Mouse (Mus musculus) heart, adult 8-10 months (tissue): Measurements from ENCODE around the gene Flvcr2. TPM values are rescaled to one million over a fixed set of nuclear protein-coding genes. Genes with fewer than 3 reads are reported as not detected.

Experiments
- DNase-seq: peaks from one replicate; pipeline ENCODE4 v3.0.0; 2022; ENCODE audit warnings: low spot score
- total RNA-seq, 4 experiments: library from RNA; stranded (reverse); gene quantifications; 2 replicates each; pipeline ENCODE4 v1.2.4; 2022

The Flvcr2 gene
- total RNA-seq, 4 experiments from 2014 or later: 1.9 to 2.6 (median 2.3) TPM

GRCm38 (mm10) chr12:85729945-85730290 lies 16.4 kb upstream of the Flvcr2 start:
- no peak for DNase-seq

- no peak for DNase-seq
These were observed 10.1 kb upstream of the Flvcr2 start for GRCm38 (mm10) chr12:85736203-85736602.

- no peak for DNase-seq
These were observed 9.4 kb upstream of the Flvcr2 start for GRCm38 (mm10) chr12:85736960-85737359.

GRCm38 (mm10) chr12:85746696-85747219 lies 419 bp downstream of the Flvcr2 start:
- DNase-seq: no peak

- no peak for DNase-seq
These were observed 1.0 kb downstream of the Flvcr2 start for GRCm38 (mm10) chr12:85747343-85747742.

- no peak for DNase-seq
These were observed 3.5 kb downstream of the Flvcr2 start for GRCm38 (mm10) chr12:85749861-85750260.

- DNase-seq: no peak
These were observed 5.8 kb downstream of the Flvcr2 start for GRCm38 (mm10) chr12:85752116-85752515.

GRCm38 (mm10) chr12:85753223-85753622 lies 6.9 kb downstream of the Flvcr2 start:
- DNase-seq: no peak

- no peak for DNase-seq
These were observed 8.4 kb downstream of the Flvcr2 start for GRCm38 (mm10) chr12:85754611-85755265.

- no peak for DNase-seq
These were observed 10.1 kb downstream of the Flvcr2 start for GRCm38 (mm10) chr12:85756455-85756854.

- peak; percentile 34 for DNase-seq
These were observed 10.7 kb downstream of the Flvcr2 start for GRCm38 (mm10) chr12:85757074-85757473.

- DNase-seq: no peak
These were observed 12.4 kb downstream of the Flvcr2 start for GRCm38 (mm10) chr12:85758741-85759140.

- peak; percentile 22 for DNase-seq
These were observed 15.1 kb downstream of the Flvcr2 start for GRCm38 (mm10) chr12:85761471-85761870.

GRCm38 (mm10) chr12:85764686-85765085 lies 18.3 kb downstream of the Flvcr2 start:
- DNase-seq: no peak

GRCm38 (mm10) chr12:85766287-85766686 lies 19.9 kb downstream of the Flvcr2 start:
- no peak for DNase-seq

GRCm38 (mm10) chr12:85767750-85768149 lies 21.4 kb downstream of the Flvcr2 start:
- DNase-seq: no peak

- peak; percentile 29 for DNase-seq
These were observed 25.0 kb downstream of the Flvcr2 start for GRCm38 (mm10) chr12:85771356-85771755.

- no peak for DNase-seq
These were observed 32.6 kb downstream of the Flvcr2 start for GRCm38 (mm10) chr12:85778962-85779361.

- DNase-seq: no peak
These were observed 33.4 kb downstream of the Flvcr2 start for GRCm38 (mm10) chr12:85779707-85780106.

- no peak for DNase-seq
These were observed 35.3 kb downstream of the Flvcr2 start for GRCm38 (mm10) chr12:85781606-85782005.

- peak; percentile 48 for DNase-seq
These were observed 38.8 kb downstream of the Flvcr2 start for GRCm38 (mm10) chr12:85784916-85785815.

GRCm38 (mm10) chr12:85792158-85792557 lies 45.8 kb downstream of the Flvcr2 start:
- DNase-seq: no peak
